8 mouse cellular contexts compared by ENCODE assay signal in genomic region chr7:19664455-19664954, GRCm38 (mm10). TPM values are rescaled to one million over a fixed set of nuclear protein-coding genes. Genes with fewer than 3 reads are reported as not detected.
A peak's percentile ranks its signal among the peaks of the same experiment; 100 is the strongest.
DNase-seq lines count a peak whose midpoint lies in the region; ATAC-seq lines count a peak whose summit lies in the region.

No protein-coding gene starts in this region.

- H3K9ac ChIP-seq in kidney, embryonic 16.5 days (replicated peaks; ENCODE audit: low read length): peak overlapping the region; percentile 94
- peak overlapping the region; percentile 98 for H3K9ac ChIP-seq in hindbrain, embryonic 12.5 days
- H3K9ac ChIP-seq in midbrain, embryonic 14.5 days (replicated peaks; ENCODE audit: low read length): peak overlapping the region; percentile 96

- H3K36me3 ChIP-seq in kidney, embryonic 16.5 days (ENCODE audit: insufficient read depth, low read length): peaks cover 8% of the 10 kb centered on the region; the same call in 1 of the 2 replicates
- H3K36me3 ChIP-seq in hindbrain, embryonic 12.5 days: peaks cover 6% of the 10 kb centered on the region
- H3K36me3 ChIP-seq in midbrain, embryonic 14.5 days (ENCODE audit: control insufficient read depth, insufficient read depth, low read length): peaks cover 12% of the 10 kb centered on the region

- under 1% methylated on average over 36 of the region's 37 CpGs for WGBS in kidney, embryonic 16.5 days
- under 1% methylated on average over 35 of the region's 37 CpGs for WGBS in hindbrain, embryonic 12.5 days
- 1% methylated on average over 35 of the region's 37 CpGs for WGBS in midbrain, embryonic 14.5 days

- DNase-seq in kidney, postnatal 14 days: no peak
- no peak for DNase-seq in midbrain, embryonic 14.5 days
- no peak for DNase-seq in urinary bladder, postnatal 10 days (ENCODE audit: low spot score)
- DNase-seq in right cerebral cortex, postnatal 10 days (ENCODE audit: low spot score in 2 of 2): no peak
- DNase-seq in thymus, postnatal 10 days (ENCODE audit: low spot score in 2 of 2): no peak

- H3K4me1 ChIP-seq in kidney, embryonic 16.5 days (ENCODE audit: insufficient read depth, low read length): peaks cover 19% of the 10 kb centered on the region
- H3K4me1 ChIP-seq in brown adipose tissue, adult 24 weeks (ENCODE audit: control insufficient read depth, insufficient read depth, insufficient read length, low read length): peaks cover 8% of the 10 kb centered on the region
- H3K4me1 ChIP-seq in hindbrain, embryonic 12.5 days: peaks cover 21% of the 10 kb centered on the region
- H3K4me1 ChIP-seq in midbrain, embryonic 14.5 days (ENCODE audit: control insufficient read depth, insufficient read depth, low read length): peaks cover 22% of the 10 kb centered on the region

- H3K4me3 ChIP-seq in kidney, embryonic 16.5 days (ENCODE audit: low read length): peak overlapping the region; percentile 95
- peak overlapping the region; percentile 86 for H3K4me3 ChIP-seq in brown adipose tissue, adult 24 weeks (ENCODE audit: insufficient read depth, low read depth, low read length)
- H3K4me3 ChIP-seq in hindbrain, embryonic 12.5 days: peak overlapping the region; percentile 100
- H3K4me3 ChIP-seq in midbrain, embryonic 14.5 days (replicated peaks; ENCODE audit: low read depth, low read length): peak overlapping the region; percentile 100

- H3K4me2 ChIP-seq in kidney, embryonic 16.5 days (replicated peaks; ENCODE audit: low read depth, low read length): peak overlapping the region; percentile 88
- H3K4me2 ChIP-seq in hindbrain, embryonic 12.5 days (replicated peaks): peak overlapping the region; percentile 85
- peak overlapping the region; percentile 80 for H3K4me2 ChIP-seq in midbrain, embryonic 14.5 days (ENCODE audit: low read length)

- no peaks in the 10 kb centered on the region for H3K9me3 ChIP-seq in kidney, embryonic 16.5 days (ENCODE audit: low read length)
- no peaks in the 10 kb centered on the region for H3K9me3 ChIP-seq in hindbrain, embryonic 12.5 days (replicated peaks)
- H3K9me3 ChIP-seq in midbrain, embryonic 14.5 days (ENCODE audit: control insufficient read depth, low read length): no peaks in the 10 kb centered on the region

- H3K27ac ChIP-seq in kidney, embryonic 16.5 days (ENCODE audit: low read length): peak overlapping the region; percentile 16; the same call in 1 of the 2 replicates
- no peak overlapping the region; the same call in 1 of the 2 replicates for H3K27ac ChIP-seq in brown adipose tissue, adult 24 weeks (replicated peaks; ENCODE audit: low read depth, low read length)
- peak overlapping the region; percentile 93 for H3K27ac ChIP-seq in hindbrain, embryonic 12.5 days
- peak overlapping the region; percentile 77 for H3K27ac ChIP-seq in midbrain, embryonic 14.5 days (replicated peaks; ENCODE audit: low read depth, low read length)

- ATAC-seq in kidney, embryonic 16.5 days (ENCODE audit: low FRiP score, low TSS enrichment): no peak; the same call in 1 of the 2 replicates
- ATAC-seq in hindbrain, embryonic 12.5 days (ENCODE audit: low FRiP score): peak; percentile 66
- ATAC-seq in midbrain, embryonic 14.5 days (ENCODE audit: low FRiP score, low TSS enrichment): peak; percentile 48

- H3K27me3 ChIP-seq in kidney, embryonic 16.5 days (ENCODE audit: insufficient read depth, low read length): no peaks in the 10 kb centered on the region
- no peaks in the 10 kb centered on the region for H3K27me3 ChIP-seq in hindbrain, embryonic 12.5 days
- no peaks in the 10 kb centered on the region for H3K27me3 ChIP-seq in midbrain, embryonic 14.5 days (ENCODE audit: control insufficient read depth, insufficient read depth, low read length)

RNA-seq across cellular contexts. Expression of gene Clptm1, which starts 0.3 kb away (rescaled TPM):
- 90.9 and 94.6 TPM in 2 replicates for polyA plus RNA-seq in kidney, embryonic 16.5 days (2015; fragmentation: Nextera tagmentation; extraction: Ambion mirVana)
- 72.2 and 77.2 TPM in 2 replicates for polyA plus RNA-seq in brown adipose tissue, adult 24 weeks (2012; ENCODE audit: insufficient read depth, insufficient read length, missing spikeins)
- polyA plus RNA-seq in hindbrain, embryonic 12.5 days (2016; fragmentation: Nextera tagmentation; extraction: Ambion mirVana): 112 and 115 TPM in 2 replicates
- 132 and 134 TPM in 2 replicates for polyA plus RNA-seq in midbrain, embryonic 14.5 days (2014; fragmentation: Nextera tagmentation; extraction: Ambion mirVana)

RNA-seq across cellular contexts. Expression of gene Apoc2, which starts 13.2 kb away (rescaled TPM):
- polyA plus RNA-seq in kidney, embryonic 16.5 days (2015; fragmentation: Nextera tagmentation; extraction: Ambion mirVana): 2.8 and 4.7 TPM in 2 replicates
- 1.7 TPM in 1 of 2 replicates, not detected in the other for polyA plus RNA-seq in brown adipose tissue, adult 24 weeks (2012; ENCODE audit: insufficient read depth, insufficient read length, missing spikeins)
- polyA plus RNA-seq in hindbrain, embryonic 12.5 days (2016; fragmentation: Nextera tagmentation; extraction: Ambion mirVana): 0.46 TPM in 1 of 2 replicates, not detected in the other
- polyA plus RNA-seq in midbrain, embryonic 14.5 days (2014; fragmentation: Nextera tagmentation; extraction: Ambion mirVana): 0.37 TPM in 1 of 2 replicates, not detected in the other

RNA-seq across cellular contexts. Expression of gene Gm44805, which starts 16.7 kb away (rescaled TPM):
- 1.1 TPM in 1 of 2 replicates, not detected in the other for polyA plus RNA-seq in kidney, embryonic 16.5 days (2015; fragmentation: Nextera tagmentation; extraction: Ambion mirVana)
- not detected in 2 replicates for polyA plus RNA-seq in brown adipose tissue, adult 24 weeks (2012; ENCODE audit: insufficient read depth, insufficient read length, missing spikeins)
- polyA plus RNA-seq in hindbrain, embryonic 12.5 days (2016; fragmentation: Nextera tagmentation; extraction: Ambion mirVana): not detected in 2 replicates
- not detected in 2 replicates for polyA plus RNA-seq in midbrain, embryonic 14.5 days (2014; fragmentation: Nextera tagmentation; extraction: Ambion mirVana)

RNA-seq across cellular contexts. Expression of gene Apoc4, which starts 16.8 kb away (rescaled TPM):
- 1.6 and 2.2 TPM in 2 replicates for polyA plus RNA-seq in kidney, embryonic 16.5 days (2015; fragmentation: Nextera tagmentation; extraction: Ambion mirVana)
- polyA plus RNA-seq in brown adipose tissue, adult 24 weeks (2012; ENCODE audit: insufficient read depth, insufficient read length, missing spikeins): not detected in 2 replicates
- polyA plus RNA-seq in hindbrain, embryonic 12.5 days (2016; fragmentation: Nextera tagmentation; extraction: Ambion mirVana): 0.10 TPM in 1 of 2 replicates, not detected in the other
- not detected in 2 replicates for polyA plus RNA-seq in midbrain, embryonic 14.5 days (2014; fragmentation: Nextera tagmentation; extraction: Ambion mirVana)

RNA-seq across cellular contexts. Expression of gene Apoc1, which starts 28.0 kb away (rescaled TPM):
- 13.4 and 16.1 TPM in 2 replicates for polyA plus RNA-seq in kidney, embryonic 16.5 days (2015; fragmentation: Nextera tagmentation; extraction: Ambion mirVana)
- 1,406 and 1,867 TPM in 2 replicates for polyA plus RNA-seq in brown adipose tissue, adult 24 weeks (2012; ENCODE audit: insufficient read depth, insufficient read length, missing spikeins)
- 3.8 and 4.7 TPM in 2 replicates for polyA plus RNA-seq in hindbrain, embryonic 12.5 days (2016; fragmentation: Nextera tagmentation; extraction: Ambion mirVana)
- polyA plus RNA-seq in midbrain, embryonic 14.5 days (2014; fragmentation: Nextera tagmentation; extraction: Ambion mirVana): 1.7 and 2.0 TPM in 2 replicates
